Mouse (Mus musculus): ENCODE measurements around the gene Fsip1. TPM values are rescaled to one million over a fixed set of nuclear protein-coding genes. Genes with fewer than 3 reads are reported as not detected.
"Not testable (repeated sequence)": the region's sequence is repeated elsewhere in the genome, so short reads cannot be mapped to it uniquely, and the experiment has no call there.

The Fsip1 gene
- polyA plus RNA-seq, 1 experiment, result 0.58 TPM

- TF ChIP-seq POLR2A (IDR thresholded peaks at IDR 0.05; ENCODE audit: borderline replicate concordance, low read depth, low read length) (no peak), CTCF (IDR thresholded peaks at IDR 0.05; ENCODE audit: low read depth, low read length) (no peak)
- H3K4me1 ChIP-seq (ENCODE audit: control insufficient read depth, insufficient read depth, low read length), result peaks cover 38% of the 10 kb centered on the region
These were observed 36.8 kb upstream of the Fsip1 start for GRCm38 (mm10) chr2:118293583-118293982.

GRCm38 (mm10) chr2:118289066-118289460, 32.3 kb upstream of the Fsip1 start:
- Histone ChIP-seq H3K27ac (ENCODE audit: insufficient read depth, low read depth, low read length) (0 out of 2 replicates have a peak overlapping the region, but pooled peaks have one; percentile 23), H3K4me1 (ENCODE audit: control insufficient read depth, insufficient read depth, low read length) (peaks cover 17% of the 10 kb centered on the region)
- H3K4me3 ChIP-seq (ENCODE audit: insufficient read depth, low read length), result not testable (repeated sequence)

More at GRCm38 (mm10) chr2:118293583-118293982, 36.8 kb upstream of the Fsip1 start:
- no peak overlapping the region for H3K4me3 ChIP-seq (ENCODE audit: insufficient read depth, low read length)
- no peak overlapping the region for H3K27ac ChIP-seq (ENCODE audit: insufficient read depth, low read depth, low read length)

- Histone ChIP-seq H3K4me1 (ENCODE audit: control insufficient read depth, insufficient read depth, low read length) (peaks cover 16% of the 10 kb centered on the region), H3K27ac (ENCODE audit: insufficient read depth, low read depth, low read length) (no peak overlapping the region), H3K4me3 (ENCODE audit: insufficient read depth, low read length) (no peak overlapping the region)
- TF ChIP-seq POLR2A (IDR thresholded peaks at IDR 0.05; ENCODE audit: borderline replicate concordance, low read depth, low read length) (no peak), CTCF (IDR thresholded peaks at IDR 0.05; ENCODE audit: low read depth, low read length) (no peak)
These were observed 31.7 kb upstream of the Fsip1 start for GRCm38 (mm10) chr2:118288326-118289065.

- no peak overlapping the region for H3K27ac ChIP-seq (ENCODE audit: insufficient read depth, low read depth, low read length)
- no peak for TF ChIP-seq CTCF (IDR thresholded peaks at IDR 0.05; ENCODE audit: low read depth, low read length)
- no peak for TF ChIP-seq POLR2A (IDR thresholded peaks at IDR 0.05; ENCODE audit: borderline replicate concordance, low read depth, low read length)
- no peak overlapping the region for H3K4me3 ChIP-seq (ENCODE audit: insufficient read depth, low read length)
These were observed 30.9 kb upstream of the Fsip1 start for GRCm38 (mm10) chr2:118287678-118288077.

GRCm38 (mm10) chr2:118282467-118282866, 25.7 kb upstream of the Fsip1 start:
- Histone ChIP-seq H3K4me1 (ENCODE audit: control insufficient read depth, insufficient read depth, low read length) (peaks cover 7% of the 10 kb centered on the region), H3K4me3 (ENCODE audit: insufficient read depth, low read length) (no peak overlapping the region), H3K27ac (ENCODE audit: insufficient read depth, low read depth, low read length) (no peak overlapping the region)
- TF ChIP-seq POLR2A (IDR thresholded peaks at IDR 0.05; ENCODE audit: borderline replicate concordance, low read depth, low read length) (no peak), CTCF (IDR thresholded peaks at IDR 0.05; ENCODE audit: low read depth, low read length) (no peak)

More at GRCm38 (mm10) chr2:118287678-118288077, 30.9 kb upstream of the Fsip1 start:
- H3K4me1 ChIP-seq (ENCODE audit: control insufficient read depth, insufficient read depth, low read length), result peaks cover 16% of the 10 kb centered on the region

- TF ChIP-seq CTCF (IDR thresholded peaks at IDR 0.05; ENCODE audit: low read depth, low read length) (no peak), POLR2A (IDR thresholded peaks at IDR 0.05; ENCODE audit: borderline replicate concordance, low read depth, low read length) (no peak)
- H3K4me3 ChIP-seq (ENCODE audit: insufficient read depth, low read length), result no peak overlapping the region
- no peak overlapping the region for H3K27ac ChIP-seq (ENCODE audit: insufficient read depth, low read depth, low read length)
- H3K4me1 ChIP-seq (ENCODE audit: control insufficient read depth, insufficient read depth, low read length), result no peaks in the 10 kb centered on the region
These were observed 21.5 kb upstream of the Fsip1 start for GRCm38 (mm10) chr2:118278249-118278648.

GRCm38 (mm10) chr2:118271606-118272005, 14.8 kb upstream of the Fsip1 start:
- TF ChIP-seq POLR2A (IDR thresholded peaks at IDR 0.05; ENCODE audit: borderline replicate concordance, low read depth, low read length) (no peak), CTCF (IDR thresholded peaks at IDR 0.05; ENCODE audit: low read depth, low read length) (no peak)
- Histone ChIP-seq H3K27ac (ENCODE audit: insufficient read depth, low read depth, low read length) (no peak overlapping the region), H3K4me3 (ENCODE audit: insufficient read depth, low read length) (no peak overlapping the region), H3K4me1 (ENCODE audit: control insufficient read depth, insufficient read depth, low read length) (peaks cover 7% of the 10 kb centered on the region)

- H3K27ac ChIP-seq (ENCODE audit: insufficient read depth, low read depth, low read length), result no peak overlapping the region
- TF ChIP-seq POLR2A (IDR thresholded peaks at IDR 0.05; ENCODE audit: borderline replicate concordance, low read depth, low read length), result no peak
- TF ChIP-seq CTCF (IDR thresholded peaks at IDR 0.05; ENCODE audit: low read depth, low read length), result no peak
- no peak overlapping the region for H3K4me3 ChIP-seq (ENCODE audit: insufficient read depth, low read length)
- peaks cover 7% of the 10 kb centered on the region for H3K4me1 ChIP-seq (ENCODE audit: control insufficient read depth, insufficient read depth, low read length)
These were observed 13.4 kb upstream of the Fsip1 start for GRCm38 (mm10) chr2:118270213-118270612.

GRCm38 (mm10) chr2:118263914-118264201, 7.1 kb upstream of the Fsip1 start:
- Histone ChIP-seq H3K27ac (ENCODE audit: insufficient read depth, low read depth, low read length) (peak overlapping the region; percentile 96), H3K4me3 (ENCODE audit: insufficient read depth, low read length) (peak overlapping the region; percentile 26), H3K4me1 (ENCODE audit: control insufficient read depth, insufficient read depth, low read length) (peaks cover 25% of the 10 kb centered on the region)
- TF ChIP-seq POLR2A (IDR thresholded peaks at IDR 0.05; ENCODE audit: borderline replicate concordance, low read depth, low read length) (no peak), CTCF (IDR thresholded peaks at IDR 0.05; ENCODE audit: low read depth, low read length) (no peak)

- Histone ChIP-seq H3K4me1 (ENCODE audit: control insufficient read depth, insufficient read depth, low read length) (peaks cover 22% of the 10 kb centered on the region), H3K27ac (ENCODE audit: insufficient read depth, low read depth, low read length) (peak overlapping the region; percentile 96), H3K4me3 (ENCODE audit: insufficient read depth, low read length) (peak overlapping the region; percentile 26)
- TF ChIP-seq CTCF (IDR thresholded peaks at IDR 0.05; ENCODE audit: low read depth, low read length) (no peak), POLR2A (IDR thresholded peaks at IDR 0.05; ENCODE audit: borderline replicate concordance, low read depth, low read length) (no peak)
These were observed 6.6 kb upstream of the Fsip1 start for GRCm38 (mm10) chr2:118263151-118263913.
